Mouse (Mus musculus) cerebellum, adult 8-10 months (tissue): ENCODE measurements at regions not wholly inside any gene's neighbourhood (a gene's known extent, or its start where the extent isn't known, plus 50 kb on each side); places are given as distances from the start of the nearest gene placed in this dataset.

Experiments
- DNase-seq: peaks from one replicate; pipeline ENCODE4 v3.0.0; 2022

GRCm38 (mm10) chr10:126815730-126816129 lies 85.4 kb downstream of the Atp23 start:
- no peak for DNase-seq

- DNase-seq, result no peak
Observed at GRCm38 (mm10) chr10:126814968-126815367, 86.2 kb downstream of the Atp23 start.

GRCm38 (mm10) chr10:126813051-126813593 lies 88.0 kb downstream of the Atp23 start:
- DNase-seq, result no peak

GRCm38 (mm10) chr10:126812243-126812755 lies 88.9 kb downstream of the Atp23 start:
- no peak for DNase-seq

GRCm38 (mm10) chr10:126810346-126811095 lies 90.6 kb downstream of the Atp23 start:
- DNase-seq, result no peak

GRCm38 (mm10) chr10:126809587-126809986 lies 91.6 kb downstream of the Atp23 start:
- DNase-seq, result peak; percentile 16

- DNase-seq, result no peak
Observed at GRCm38 (mm10) chr10:126806881-126807280, 94.3 kb downstream of the Atp23 start.

GRCm38 (mm10) chr10:126802732-126803131 lies 98.4 kb downstream of the Atp23 start:
- no peak for DNase-seq

GRCm38 (mm10) chr10:126799393-126799792 lies 101.8 kb downstream of the Atp23 start:
- DNase-seq, result no peak

GRCm38 (mm10) chr10:126793136-126793535 lies 108.0 kb downstream of the Atp23 start:
- DNase-seq, result no peak

GRCm38 (mm10) chr10:126792371-126792835 lies 108.8 kb downstream of the Atp23 start:
- DNase-seq, result no peak

- no peak for DNase-seq
Observed at GRCm38 (mm10) chr10:126788277-126788676, 112.9 kb downstream of the Atp23 start.

GRCm38 (mm10) chr10:126783161-126783560 lies 118.0 kb downstream of the Atp23 start:
- DNase-seq, result no peak

- no peak for DNase-seq
Observed at GRCm38 (mm10) chr10:126776603-126777002, 124.6 kb downstream of the Atp23 start.

- DNase-seq, result no peak
Observed at GRCm38 (mm10) chr10:126775946-126776345, 125.2 kb downstream of the Atp23 start.

- DNase-seq, result no peak
Observed at GRCm38 (mm10) chr10:126770446-126771020, 130.6 kb downstream of the Atp23 start.

- no peak for DNase-seq
Observed at GRCm38 (mm10) chr10:126765648-126766047, 135.5 kb downstream of the Atp23 start.

- no peak for DNase-seq
Observed at GRCm38 (mm10) chr10:126764740-126765139, 136.4 kb downstream of the Atp23 start.

- DNase-seq, result no peak
Observed at GRCm38 (mm10) chr10:126763976-126764375, 137.2 kb downstream of the Atp23 start.

- DNase-seq, result no peak
Observed at GRCm38 (mm10) chr10:126758682-126759081, 142.5 kb downstream of the Atp23 start.

- no peak for DNase-seq
Observed at GRCm38 (mm10) chr10:126753201-126753600, 148.0 kb downstream of the Atp23 start.

- peak; percentile 2 for DNase-seq
Observed at GRCm38 (mm10) chr10:126752699-126753098, 148.5 kb downstream of the Atp23 start.

GRCm38 (mm10) chr10:126748696-126749466 lies 152.3 kb downstream of the Atp23 start:
- DNase-seq, result no peak
